Mouse (Mus musculus) thymus, adult 2 months (tissue): ENCODE data around the gene Akap13. TPM values are rescaled to one million over a fixed set of nuclear protein-coding genes. Genes with fewer than 3 reads are reported as not detected.

ENCODE experiments used
- DNase-seq: peaks from one replicate; pipeline ENCODE4 v3.0.0; 2021
- H3K27ac ChIP-seq: fragments of 200-500 bp; 2 replicates; pipeline ENCODE4 v1.5.1; 2012; ENCODE audit warnings: low read length, control low read depth; ENCODE audit not compliant: control insufficient read depth, insufficient read depth
- H3K27me3 ChIP-seq: fragments of 200-500 bp; 2 replicates; pipeline ENCODE4 v1.6.1; 2012; ENCODE audit warnings: mild to moderate bottlenecking, low read length, moderate library complexity, mixed read lengths; ENCODE audit not compliant: control insufficient read depth, insufficient read depth
- H3K36me3 ChIP-seq: fragments of 200-500 bp; 2 replicates; pipeline ENCODE4 v1.6.1; 2012; ENCODE audit warnings: mild to moderate bottlenecking, low read length, moderate library complexity; ENCODE audit not compliant: control insufficient read depth, insufficient read depth
- H3K4me1 ChIP-seq: fragments of 200-500 bp; replicated peaks from 2 replicates; pipeline ENCODE4 v1.6.1; 2012; ENCODE audit warnings: low read length; ENCODE audit not compliant: control insufficient read depth, insufficient read depth
- H3K4me3 ChIP-seq: fragments of 200-500 bp; 2 replicates; pipeline ENCODE4 v1.5.1; 2012; ENCODE audit warnings: mild to moderate bottlenecking, low read length, control low read depth, moderate library complexity; ENCODE audit not compliant: control insufficient read depth, insufficient read depth
- CTCF ChIP-seq: fragments of 200-500 bp; IDR thresholded peaks from 2 replicates; pipeline ENCODE4 v1.5.1; 2012; ENCODE audit warnings: mild to moderate bottlenecking, control low read depth, low read length, moderate library complexity, borderline replicate concordance; ENCODE audit not compliant: control insufficient read depth, poor library complexity, insufficient read depth; ENCODE audit errors: extremely low read depth
- POLR2A ChIP-seq: fragments of 200-500 bp; IDR thresholded peaks from 2 replicates; pipeline ENCODE4 v1.6.1; 2012; ENCODE audit warnings: mild to moderate bottlenecking, low read length, control low read depth, moderate library complexity; ENCODE audit not compliant: control insufficient read depth, poor library complexity, insufficient read depth; ENCODE audit errors: extremely low read depth
- WGBS: fragments of 180-500 bp; shearing (Covaris S2); methylation state at CpG from one replicate; pipeline ENCODE4 v1.1.7; 2018; 5-methylcytosine and 5-hydroxymethylcytosine counted together
- polyA plus RNA-seq: library from polyadenylated mRNA; depleted of rRNA; stranded (reverse); fragments of >200 nt; gene quantifications from 2 replicates; pipeline ENCODE4 v1.2.3, GENCODE M21; 2012

The Akap13 gene
- polyA plus RNA-seq, 1 experiment = 47.8 TPM

DNA sequence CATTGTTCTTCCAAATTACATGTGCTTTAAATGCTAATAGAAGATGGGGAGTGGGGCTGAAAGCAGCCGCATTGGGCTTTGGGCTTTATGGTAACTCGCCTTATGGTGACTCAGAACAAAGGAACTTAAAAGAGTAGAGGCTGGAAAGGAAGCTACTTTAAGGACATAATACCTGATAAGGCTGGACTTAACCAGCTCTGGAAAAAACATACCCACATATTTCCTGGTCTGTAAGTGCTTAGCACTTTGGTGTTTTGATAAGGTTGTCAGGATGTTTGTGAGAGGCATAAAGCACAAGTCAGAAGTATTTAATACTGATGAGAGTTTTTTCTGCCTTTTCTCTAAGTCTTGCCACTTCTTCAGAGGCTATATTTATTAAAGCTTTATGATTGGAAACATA lies 128.8 kb downstream of the Akap13 start:
- no peak overlapping the region for H3K27ac ChIP-seq
- no peaks in the 10 kb centered on the region for H3K27me3 ChIP-seq
- peaks cover 26% of the 10 kb centered on the region for H3K4me1 ChIP-seq
- no peak for TF ChIP-seq CTCF
- no peak for TF ChIP-seq POLR2A
- H3K36me3 ChIP-seq = no peaks in the 10 kb centered on the region
- 66% methylated on average over 2 of the region's 2 CpGs for WGBS
- no peak overlapping the region for H3K4me3 ChIP-seq
- DNase-seq = peak; percentile 0

DNA sequence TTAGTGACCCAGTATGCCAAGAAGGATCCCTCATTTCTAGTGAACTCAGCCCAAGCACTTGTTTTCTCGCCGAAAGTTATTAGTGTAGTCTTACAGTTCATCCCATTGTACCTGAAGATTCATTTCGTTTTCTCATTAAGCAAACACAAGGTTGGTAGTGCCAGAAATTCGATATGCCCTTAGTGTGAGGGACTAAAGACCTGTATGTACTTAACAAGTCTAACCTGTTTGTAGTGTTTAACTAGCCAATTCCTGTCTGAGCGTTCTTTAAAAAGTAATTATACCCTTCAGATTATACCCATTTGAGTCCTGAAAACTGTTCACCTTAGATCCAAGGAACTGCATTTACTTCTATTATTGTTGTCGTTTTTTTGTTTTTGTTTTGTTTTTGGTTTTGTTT lies 130.1 kb downstream of the Akap13 start:
- no peak overlapping the region for H3K27ac ChIP-seq
- no peak overlapping the region for H3K4me3 ChIP-seq
- no peak for TF ChIP-seq POLR2A
- TF ChIP-seq CTCF = no peak
- no peaks in the 10 kb centered on the region for H3K36me3 ChIP-seq
- DNase-seq = no peak
- H3K27me3 ChIP-seq = no peaks in the 10 kb centered on the region
- peaks cover 23% of the 10 kb centered on the region for H3K4me1 ChIP-seq
- 68% methylated on average over 6 of the region's 6 CpGs for WGBS

GRCm38 (mm10) chr7:75586113-75586512 lies 130.8 kb downstream of the Akap13 start:
- Histone ChIP-seq H3K4me3 (peak overlapping the region; percentile 90), H3K27me3 (no peaks in the 10 kb centered on the region), H3K36me3 (no peaks in the 10 kb centered on the region), H3K27ac (peak overlapping the region; percentile 98), H3K4me1 (peaks cover 25% of the 10 kb centered on the region)
- TF ChIP-seq POLR2A (no peak; the same call in none of the 2 replicates), CTCF (peak; percentile 55; the same call in 1 of the 2 replicates)
- under 1% methylated on average over 14 of the region's 14 CpGs for WGBS
- DNase-seq = peak; percentile 81

GRCm38 (mm10) chr7:75587727-75588126 lies 132.4 kb downstream of the Akap13 start:
- Histone ChIP-seq H3K4me3 (peak overlapping the region; percentile 11; the same call in 1 of the 2 replicates), H3K4me1 (peaks cover 18% of the 10 kb centered on the region), H3K27ac (no peak overlapping the region; the same call in 1 of the 2 replicates), H3K36me3 (no peaks in the 10 kb centered on the region), H3K27me3 (no peaks in the 10 kb centered on the region)
- WGBS = 6% methylated on average over 5 of the region's 5 CpGs
- TF ChIP-seq POLR2A (no peak), CTCF (no peak)
- peak; percentile 60 for DNase-seq

DNA sequence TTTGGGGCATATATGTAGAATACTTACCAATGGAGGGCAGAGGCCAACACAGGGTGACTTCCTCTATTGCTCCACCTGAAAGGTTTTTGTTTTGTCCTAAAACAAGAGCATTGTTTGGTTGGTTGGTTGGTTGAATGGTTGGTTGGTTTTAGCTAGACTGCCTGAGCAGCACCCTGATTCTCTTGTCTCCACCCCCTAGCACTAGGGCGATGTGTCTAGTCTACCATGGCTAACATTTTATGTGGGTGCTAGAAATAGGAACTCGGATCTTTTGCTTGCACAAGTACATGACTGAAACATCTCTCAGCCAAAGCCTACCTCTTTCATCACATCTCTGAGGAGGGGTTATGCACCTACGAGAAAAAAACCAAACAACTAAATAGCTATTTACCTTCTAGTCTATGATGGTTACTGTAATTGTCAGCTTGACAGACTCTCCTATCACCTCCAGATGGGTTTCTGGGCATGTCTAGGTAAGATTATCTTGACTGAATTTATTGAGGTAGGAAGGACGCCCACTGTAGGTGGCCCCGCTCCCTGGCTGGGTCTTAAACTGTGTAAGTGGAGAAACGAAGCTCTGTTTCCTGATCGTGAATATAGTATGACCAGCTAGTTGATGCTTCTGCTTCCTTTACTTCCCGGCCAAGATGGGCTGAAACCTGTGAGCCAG lies 134.1 kb downstream of the Akap13 start:
- TF ChIP-seq CTCF = no peak
- no peak for TF ChIP-seq POLR2A
- no peak overlapping the region for H3K4me3 ChIP-seq
- peaks cover 18% of the 10 kb centered on the region for H3K4me1 ChIP-seq
- peak; percentile 11 for DNase-seq
- WGBS = 50% methylated on average over 8 of the region's 8 CpGs
- no peaks in the 10 kb centered on the region for H3K36me3 ChIP-seq
- no peaks in the 10 kb centered on the region for H3K27me3 ChIP-seq
- no peak overlapping the region for H3K27ac ChIP-seq

DNA sequence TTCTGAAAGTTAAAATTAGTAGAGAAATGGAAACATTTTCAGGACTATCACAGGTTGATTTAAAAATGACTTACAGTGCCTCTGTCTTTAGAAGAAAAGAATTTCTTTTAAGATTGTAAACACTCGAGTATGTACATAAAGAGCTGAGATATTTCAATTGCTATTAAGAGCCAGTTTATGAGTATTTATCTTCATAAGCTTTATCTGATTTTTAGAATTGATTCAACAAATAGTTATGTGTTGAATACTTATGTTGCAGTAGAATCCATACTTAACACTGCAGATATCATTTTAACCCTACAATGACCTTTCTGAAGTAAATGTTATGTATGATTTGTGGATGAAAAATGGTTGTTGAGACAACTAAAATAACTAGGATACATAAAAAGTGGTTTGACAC lies 136.6 kb downstream of the Akap13 start:
- TF ChIP-seq POLR2A (no peak), CTCF (no peak)
- peaks cover 17% of the 10 kb centered on the region for H3K4me1 ChIP-seq
- 28% methylated on average over 1 of the region's 1 CpGs for WGBS
- H3K27ac ChIP-seq = no peak overlapping the region
- DNase-seq = no peak
- H3K27me3 ChIP-seq = no peaks in the 10 kb centered on the region
- H3K4me3 ChIP-seq = no peak overlapping the region
- no peaks in the 10 kb centered on the region for H3K36me3 ChIP-seq

DNA sequence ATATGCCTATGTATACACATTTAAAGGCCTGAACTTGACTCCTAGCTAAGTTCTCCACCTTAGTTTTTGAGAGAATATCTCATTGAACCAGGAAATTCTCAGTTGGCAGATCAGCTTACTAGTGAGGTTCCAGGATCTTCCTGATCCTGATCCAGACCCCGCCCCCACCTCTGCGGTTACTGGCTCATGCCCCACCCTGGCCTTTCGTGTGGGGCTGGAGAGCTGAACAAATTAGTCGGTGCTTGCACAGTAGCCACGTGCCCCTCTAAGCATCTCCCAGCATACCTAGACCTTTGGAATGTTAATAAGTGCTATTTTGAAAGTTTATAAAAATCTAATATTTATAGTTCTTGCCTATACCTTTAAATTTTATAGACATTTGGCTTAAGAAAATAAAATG lies 139.5 kb downstream of the Akap13 start:
- TF ChIP-seq POLR2A (no peak), CTCF (no peak)

More for the DNA sequence above, 139.5 kb downstream of the Akap13 start:
- H3K27ac ChIP-seq = 0 out of 2 replicates have a peak overlapping the region, but pooled peaks have one; percentile 32
- H3K4me3 ChIP-seq = no peak overlapping the region
- DNase-seq = no peak
- H3K27me3 ChIP-seq = no peaks in the 10 kb centered on the region
- H3K36me3 ChIP-seq = no peaks in the 10 kb centered on the region
- 38% methylated on average over 5 of the region's 5 CpGs for WGBS
- peaks cover 22% of the 10 kb centered on the region for H3K4me1 ChIP-seq
